Mouse (Mus musculus): ENCODE measurements around the gene Utp14b. TPM values are rescaled to one million over a fixed set of nuclear protein-coding genes. Genes with fewer than 3 reads are reported as not detected.
A peak's percentile ranks its signal among the peaks of the same experiment; 100 is the strongest.

Gene Utp14b
- total and polyA plus RNA-seq, 2 experiments from 2014 or later = 0.94 to 2.3 TPM

DNA sequence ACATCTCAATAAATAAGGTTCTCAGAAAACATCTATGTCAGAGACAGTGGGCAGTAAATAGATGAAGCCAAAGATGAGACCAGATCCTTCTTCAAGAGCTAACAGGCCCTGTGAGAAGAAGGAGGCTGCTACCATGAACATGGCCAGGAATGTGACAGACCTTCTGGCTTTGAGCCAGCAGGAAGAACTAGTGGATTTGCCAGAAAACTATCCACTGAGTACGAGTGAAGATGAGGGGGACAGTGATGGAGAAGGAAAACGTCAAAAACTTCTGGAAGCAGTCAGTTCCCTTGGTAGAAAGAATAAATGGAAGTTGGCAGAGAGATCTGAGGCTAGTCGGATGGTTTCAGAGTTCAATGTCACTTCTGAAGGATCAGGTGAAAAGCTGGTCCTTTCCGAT lies 6.5 kb downstream of the Utp14b start:
- TF ChIP-seq EP300 (IDR thresholded peaks at IDR 0.05; ENCODE audit: low read depth) (no peak), CTCF (IDR thresholded peaks at IDR 0.05; ENCODE audit: low read depth) (no peak)
- H3K9me3 ChIP-seq (replicated peaks; ENCODE audit: control insufficient read depth, low read length) = no peaks in the 10 kb centered on the region
- no peak overlapping the region for H3K4me2 ChIP-seq (ENCODE audit: low read depth, low read length)
- no peak overlapping the region for H3K9ac ChIP-seq (replicated peaks; ENCODE audit: low read depth, low read length)
- H3K4me1 ChIP-seq (ENCODE audit: control insufficient read depth, insufficient read depth) = peaks cover 16% of the 10 kb centered on the region
- no peak for ATAC-seq (ENCODE audit: insufficient read depth, low read depth)
- H3K27ac ChIP-seq (ENCODE audit: low read depth) = no peak overlapping the region
- WGBS = 58% methylated on average over 4 of the region's 4 CpGs
- DNase-seq (ENCODE audit: low spot score) = no peak
- no peaks in the 10 kb centered on the region for H3K27me3 ChIP-seq (ENCODE audit: control insufficient read depth, insufficient read depth, low read length)
- no peak overlapping the region for H3K4me3 ChIP-seq (ENCODE audit: low read depth, low read length)
- peaks cover 28% of the 10 kb centered on the region for H3K36me3 ChIP-seq (replicated peaks; ENCODE audit: control insufficient read depth, insufficient read depth, low read length)

DNA sequence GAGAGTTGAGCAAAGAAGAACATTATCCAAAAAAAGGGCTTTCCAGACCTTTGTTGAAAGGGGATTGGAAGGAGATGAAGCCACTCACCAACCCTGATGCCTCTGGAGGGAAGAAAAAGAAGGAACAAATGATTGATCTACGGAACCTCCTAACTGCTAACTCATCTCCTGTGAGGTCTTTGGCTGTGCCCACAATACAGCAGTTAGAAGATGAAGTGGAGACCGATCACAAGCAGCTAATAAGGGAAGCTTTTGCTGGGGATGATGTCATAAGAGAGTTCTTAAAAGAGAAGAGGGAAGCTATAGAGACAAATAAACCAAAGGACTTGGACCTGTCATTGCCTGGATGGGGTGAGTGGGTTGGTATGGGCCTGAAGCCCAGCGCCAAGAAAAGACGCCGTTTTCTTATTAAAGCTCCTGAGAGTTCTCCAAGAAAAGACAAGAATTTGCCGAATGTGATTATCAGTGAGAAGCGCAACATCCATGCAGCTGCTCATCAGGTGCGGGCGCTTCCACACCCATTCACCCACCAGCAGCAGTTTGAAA lies 8.2 kb downstream of the Utp14b start:
- Histone ChIP-seq H3K4me1 (ENCODE audit: control insufficient read depth, insufficient read depth) (peaks cover 6% of the 10 kb centered on the region; the same call in 1 of the 2 replicates), H3K27ac (ENCODE audit: low read depth) (no peak overlapping the region), H3K36me3 (replicated peaks; ENCODE audit: control insufficient read depth, insufficient read depth, low read length) (peaks cover 28% of the 10 kb centered on the region), H3K9me3 (replicated peaks; ENCODE audit: control insufficient read depth, low read length) (no peaks in the 10 kb centered on the region), H3K4me3 (ENCODE audit: low read depth, low read length) (no peak overlapping the region), H3K4me2 (ENCODE audit: low read depth, low read length) (no peak overlapping the region), H3K9ac (replicated peaks; ENCODE audit: low read depth, low read length) (no peak overlapping the region), H3K27me3 (ENCODE audit: control insufficient read depth, insufficient read depth, low read length) (no peaks in the 10 kb centered on the region)
- 93% methylated on average over 9 of the region's 9 CpGs for WGBS
- no peak for TF ChIP-seq CTCF (IDR thresholded peaks at IDR 0.05; ENCODE audit: low read depth)
- no peak for TF ChIP-seq EP300 (IDR thresholded peaks at IDR 0.05; ENCODE audit: low read depth)
- ATAC-seq (ENCODE audit: insufficient read depth, low read depth) (no peak), DNase-seq (ENCODE audit: low spot score) (no peak)

DNA sequence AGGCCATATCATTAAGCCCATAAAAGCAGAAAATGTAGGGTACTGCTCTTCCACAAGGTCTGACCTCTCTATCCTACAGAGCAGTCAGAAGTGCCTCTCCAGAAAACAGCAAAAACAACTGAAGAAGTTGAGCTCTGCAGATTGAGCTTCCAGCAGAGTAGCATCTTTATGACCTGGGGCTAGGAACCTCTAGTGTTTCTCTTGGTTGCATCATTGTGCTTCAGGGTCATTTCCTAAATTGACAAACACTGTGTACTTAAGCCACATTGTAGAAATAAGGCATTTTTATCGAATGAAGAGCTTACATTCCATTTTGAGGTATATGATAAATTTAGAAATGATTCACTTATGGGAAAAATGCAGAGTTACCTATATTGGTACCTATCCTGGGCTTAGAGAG lies 8.7 kb downstream of the Utp14b start:
- H3K9me3 ChIP-seq (replicated peaks; ENCODE audit: control insufficient read depth, low read length) = no peaks in the 10 kb centered on the region
- ATAC-seq (ENCODE audit: insufficient read depth, low read depth) (no peak), DNase-seq (ENCODE audit: low spot score) (no peak)
- 0 out of 2 replicates have a peak, but pooled peaks cover under 1% of the 10 kb centered on the region for H3K4me1 ChIP-seq (ENCODE audit: control insufficient read depth, insufficient read depth)
- no peak overlapping the region for H3K4me2 ChIP-seq (ENCODE audit: low read depth, low read length)
- no peak overlapping the region for H3K4me3 ChIP-seq (ENCODE audit: low read depth, low read length)
- H3K27ac ChIP-seq (ENCODE audit: low read depth) = no peak overlapping the region
- no peak for TF ChIP-seq CTCF (IDR thresholded peaks at IDR 0.05; ENCODE audit: low read depth)
- TF ChIP-seq EP300 (IDR thresholded peaks at IDR 0.05; ENCODE audit: low read depth) = no peak
- H3K9ac ChIP-seq (replicated peaks; ENCODE audit: low read depth, low read length) = no peak overlapping the region
- peaks cover 28% of the 10 kb centered on the region for H3K36me3 ChIP-seq (replicated peaks; ENCODE audit: control insufficient read depth, insufficient read depth, low read length)
- WGBS = 87% methylated on average over 1 of the region's 1 CpGs
- H3K27me3 ChIP-seq (ENCODE audit: control insufficient read depth, insufficient read depth, low read length) = no peaks in the 10 kb centered on the region

DNA sequence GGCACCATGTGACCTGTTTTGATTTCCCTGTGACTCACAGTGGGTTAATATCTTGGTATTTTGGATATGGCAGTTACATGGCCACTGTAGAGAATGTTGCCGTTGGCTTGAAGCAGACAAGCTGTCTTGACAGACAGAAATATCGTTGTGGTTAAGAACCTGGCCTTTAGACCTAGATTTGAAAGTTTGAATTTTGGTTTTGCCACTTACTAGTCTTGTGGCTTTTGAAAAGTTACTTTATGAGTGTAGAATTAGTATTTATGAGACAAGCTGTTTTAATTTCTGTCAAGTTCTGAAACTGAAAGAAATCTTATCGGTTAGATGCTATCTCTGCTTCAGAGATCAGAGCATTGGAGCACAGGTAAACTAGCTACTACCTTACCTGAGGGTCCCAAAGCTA lies 24.5 kb downstream of the Utp14b start:
- no peak for ATAC-seq (ENCODE audit: insufficient read depth, low read depth)

DNA sequence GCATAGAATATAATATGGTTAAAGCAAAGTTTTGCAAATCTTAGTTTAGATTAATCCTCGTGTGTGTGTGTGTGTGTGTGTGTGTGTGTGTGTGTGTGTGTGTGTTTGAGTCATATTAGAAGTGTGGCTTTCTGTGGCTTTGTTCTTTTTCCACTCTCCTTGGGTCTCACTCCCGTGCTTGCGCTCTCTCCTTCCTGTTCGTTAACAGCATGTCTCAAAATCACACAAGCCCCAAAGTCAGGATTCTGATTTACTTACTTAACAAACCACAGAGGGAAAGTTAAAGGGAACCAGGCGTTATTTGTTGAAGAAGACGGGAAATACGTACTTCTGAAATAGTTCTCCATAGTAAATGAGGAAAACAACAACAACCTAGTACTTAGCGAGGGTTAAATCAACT lies 26.3 kb downstream of the Utp14b start:
- H3K27ac ChIP-seq (ENCODE audit: low read depth) = no peak overlapping the region
- no peaks in the 10 kb centered on the region for H3K27me3 ChIP-seq (ENCODE audit: control insufficient read depth, insufficient read depth, low read length)
- H3K9me3 ChIP-seq (replicated peaks; ENCODE audit: control insufficient read depth, low read length) = no peaks in the 10 kb centered on the region
- DNase-seq (ENCODE audit: low spot score) (no peak), ATAC-seq (ENCODE audit: insufficient read depth, low read depth) (no peak)
- no peak for TF ChIP-seq EP300 (IDR thresholded peaks at IDR 0.05; ENCODE audit: low read depth)
- no peak for TF ChIP-seq CTCF (IDR thresholded peaks at IDR 0.05; ENCODE audit: low read depth)
- peaks cover 20% of the 10 kb centered on the region for H3K36me3 ChIP-seq (replicated peaks; ENCODE audit: control insufficient read depth, insufficient read depth, low read length)
- no peak overlapping the region for H3K4me2 ChIP-seq (ENCODE audit: low read depth, low read length)
- no peak overlapping the region for H3K9ac ChIP-seq (replicated peaks; ENCODE audit: low read depth, low read length)
- H3K4me1 ChIP-seq (ENCODE audit: control insufficient read depth, insufficient read depth) = no peaks in the 10 kb centered on the region
- no peak overlapping the region for H3K4me3 ChIP-seq (ENCODE audit: low read depth, low read length)
- WGBS = 83% methylated on average over 8 of the region's 8 CpGs

More for the DNA sequence above, 24.5 kb downstream of the Utp14b start:
- DNase-seq (ENCODE audit: low spot score) = no peak
- H3K36me3 ChIP-seq (replicated peaks; ENCODE audit: control insufficient read depth, insufficient read depth, low read length) = peaks cover 12% of the 10 kb centered on the region; the same call in 1 of the 2 replicates
- no peak overlapping the region for H3K27ac ChIP-seq (ENCODE audit: low read depth)
- no peaks in the 10 kb centered on the region for H3K9me3 ChIP-seq (replicated peaks; ENCODE audit: control insufficient read depth, low read length)
- H3K4me2 ChIP-seq (ENCODE audit: low read depth, low read length) = no peak overlapping the region
- H3K9ac ChIP-seq (replicated peaks; ENCODE audit: low read depth, low read length) = no peak overlapping the region
- no peaks in the 10 kb centered on the region for H3K27me3 ChIP-seq (ENCODE audit: control insufficient read depth, insufficient read depth, low read length)
- WGBS = 62% methylated on average over 3 of the region's 3 CpGs
- no peak overlapping the region for H3K4me3 ChIP-seq (ENCODE audit: low read depth, low read length)
- no peaks in the 10 kb centered on the region for H3K4me1 ChIP-seq (ENCODE audit: control insufficient read depth, insufficient read depth)
- TF ChIP-seq CTCF (IDR thresholded peaks at IDR 0.05; ENCODE audit: low read depth) = no peak
- no peak for TF ChIP-seq EP300 (IDR thresholded peaks at IDR 0.05; ENCODE audit: low read depth)

DNA sequence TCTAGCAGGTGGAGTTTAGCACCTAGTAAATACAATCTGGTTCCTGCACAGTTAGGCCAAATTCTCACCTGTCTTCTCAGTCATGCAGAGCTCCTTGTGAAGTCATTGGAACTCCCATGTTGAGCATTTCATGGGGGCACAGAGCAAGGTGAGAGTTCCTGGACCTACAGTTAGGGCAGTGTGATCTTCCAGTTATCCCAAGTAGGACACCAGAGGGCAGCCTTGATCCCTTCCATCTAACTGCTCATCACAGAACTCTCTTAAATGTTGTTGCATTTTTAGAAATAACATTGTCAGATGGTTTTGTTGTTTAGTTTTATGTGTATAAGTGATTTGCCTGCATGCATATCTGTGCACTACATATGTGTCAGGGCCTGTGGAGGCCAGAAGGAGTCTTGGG lies 29.0 kb downstream of the Utp14b start:
- TF ChIP-seq CTCF (IDR thresholded peaks at IDR 0.05; ENCODE audit: low read depth) (peak; percentile 51), EP300 (IDR thresholded peaks at IDR 0.05; ENCODE audit: low read depth) (no peak)
- H3K27ac ChIP-seq (ENCODE audit: low read depth) = no peak overlapping the region
- no peaks in the 10 kb centered on the region for H3K9me3 ChIP-seq (replicated peaks; ENCODE audit: control insufficient read depth, low read length)
- DNase-seq (ENCODE audit: low spot score) (no peak), ATAC-seq (ENCODE audit: insufficient read depth, low read depth) (no peak)
- no peak overlapping the region for H3K4me3 ChIP-seq (ENCODE audit: low read depth, low read length)
- no peaks in the 10 kb centered on the region for H3K27me3 ChIP-seq (ENCODE audit: control insufficient read depth, insufficient read depth, low read length)
- no peak overlapping the region for H3K4me2 ChIP-seq (ENCODE audit: low read depth, low read length)
- no peak overlapping the region for H3K9ac ChIP-seq (replicated peaks; ENCODE audit: low read depth, low read length)
- peaks cover 31% of the 10 kb centered on the region for H3K36me3 ChIP-seq (replicated peaks; ENCODE audit: control insufficient read depth, insufficient read depth, low read length)
- no peaks in the 10 kb centered on the region for H3K4me1 ChIP-seq (ENCODE audit: control insufficient read depth, insufficient read depth)
